Mouse (Mus musculus) stomach, postnatal 0 days (tissue): Measurements from ENCODE around the gene Slit3.

Experiments used
- CTCF ChIP-seq: IDR thresholded peaks from 2 replicates; pipeline ENCODE4 v1.5.1; 2016; ENCODE audit warnings: antibody characterized with exemption, low read depth, mild to moderate bottlenecking, moderate library complexity
- EP300 ChIP-seq: optimal IDR thresholded peaks from 2 replicates; pipeline ENCODE3; 2016; ENCODE audit warnings: antibody characterized with exemption

GRCm38 (mm10) chr11:35379407-35379806, 258.4 kb downstream of the Slit3 start:
- TF ChIP-seq CTCF (no peak), EP300 (no peak)
